18 mouse cellular contexts compared by ENCODE assay signal in genomic region chr5:132234471-132234870, GRCm38 (mm10).
A peak's percentile ranks its signal among the peaks of the same experiment; 100 is the strongest.
DNase-seq lines count a peak whose midpoint lies in the region; ATAC-seq and TF ChIP-seq lines count a peak whose summit lies in the region.
"Had no signal": no experiment of that assay in that cellular context is flagged by ENCODE, and none has a peak within 500 bp of the region (broad histone marks: within the 10 kb centered on the region; RNA-seq: fewer than 3 reads in every experiment).

No protein-coding gene starts in this region.

- no peak for ATAC-seq in hindbrain, postnatal 0 days
- no peak for ATAC-seq in hindbrain, embryonic 11.5 days (ENCODE audit: low FRiP score)
- ATAC-seq: forebrain, embryonic 14.5 days; forebrain, embryonic 16.5 days had no signal

- H3K4me1 ChIP-seq in hindbrain, postnatal 0 days (ENCODE audit: insufficient read depth, low read length) = peaks cover 5% of the 10 kb centered on the region; the same call in 1 of the 2 replicates
- peaks cover 2% of the 10 kb centered on the region; the same call in 1 of the 2 replicates for H3K4me1 ChIP-seq in hindbrain, embryonic 11.5 days (replicated peaks; ENCODE audit: control insufficient read depth, insufficient read depth, low read length)

- H3K9ac ChIP-seq in hindbrain, postnatal 0 days (replicated peaks; ENCODE audit: low read length) = no peak overlapping the region
- no peak overlapping the region for H3K9ac ChIP-seq in hindbrain, embryonic 11.5 days (ENCODE audit: low read depth, low read length)
- H3K9ac ChIP-seq: embryonic facial prominence, embryonic 13.5 days; embryonic facial prominence, embryonic 15.5 days; forebrain, embryonic 12.5 days had no signal

- H3K4me3 ChIP-seq in hindbrain, postnatal 0 days (ENCODE audit: low read length) = no peak overlapping the region
- H3K4me3 ChIP-seq in hindbrain, embryonic 11.5 days (ENCODE audit: low read depth, low read length) = no peak overlapping the region
- H3K4me3 ChIP-seq: embryonic facial prominence, embryonic 13.5 days; embryonic facial prominence, embryonic 15.5 days; erythroblast, embryonic 14.5 days; forebrain, embryonic 10.5 days; forebrain, embryonic 12.5 days had no signal

- no peak for TF ChIP-seq CTCF in hindbrain, postnatal 0 days (IDR thresholded peaks at IDR 0.05; ENCODE audit: low read depth)

- H3K27me3 ChIP-seq in hindbrain, postnatal 0 days (ENCODE audit: insufficient read depth, low read length) = no peaks in the 10 kb centered on the region
- no peaks in the 10 kb centered on the region for H3K27me3 ChIP-seq in hindbrain, embryonic 11.5 days (ENCODE audit: control insufficient read depth, insufficient read depth, low read length)
- H3K27me3 ChIP-seq: embryonic facial prominence, embryonic 13.5 days; embryonic facial prominence, embryonic 15.5 days had no signal

- no peak overlapping the region for H3K4me2 ChIP-seq in hindbrain, postnatal 0 days (ENCODE audit: low read depth, low read length)
- no peak overlapping the region for H3K4me2 ChIP-seq in hindbrain, embryonic 11.5 days (replicated peaks; ENCODE audit: low read depth, low read length)
- H3K4me2 ChIP-seq: embryonic facial prominence, embryonic 13.5 days; embryonic facial prominence, embryonic 15.5 days; forebrain, embryonic 12.5 days had no signal

- no peaks in the 10 kb centered on the region for H3K9me3 ChIP-seq in hindbrain, postnatal 0 days (ENCODE audit: low read length)
- no peaks in the 10 kb centered on the region for H3K9me3 ChIP-seq in hindbrain, embryonic 11.5 days (ENCODE audit: control insufficient read depth, low read length)
- H3K9me3 ChIP-seq: embryonic facial prominence, embryonic 13.5 days; embryonic facial prominence, embryonic 15.5 days; forebrain, embryonic 10.5 days; forebrain, embryonic 12.5 days had no signal

- no peaks in the 10 kb centered on the region for H3K36me3 ChIP-seq in hindbrain, postnatal 0 days (ENCODE audit: insufficient read depth, low read length)
- H3K36me3 ChIP-seq in hindbrain, embryonic 11.5 days (ENCODE audit: control insufficient read depth, insufficient read depth, low read length) = no peaks in the 10 kb centered on the region
- H3K36me3 ChIP-seq: embryonic facial prominence, embryonic 13.5 days; embryonic facial prominence, embryonic 15.5 days; forebrain, embryonic 10.5 days; forebrain, embryonic 12.5 days had no signal

- H3K27ac ChIP-seq in hindbrain, postnatal 0 days = no peak overlapping the region
- H3K27ac ChIP-seq in hindbrain, embryonic 11.5 days (ENCODE audit: low read depth, low read length) = no peak overlapping the region
- H3K27ac ChIP-seq: embryonic facial prominence, embryonic 13.5 days; embryonic facial prominence, embryonic 15.5 days; forebrain, embryonic 10.5 days; forebrain, embryonic 12.5 days had no signal

- 45% methylated on average over 7 of the region's 7 CpGs for WGBS in hindbrain, postnatal 0 days
- 84% methylated on average over 7 of the region's 7 CpGs for WGBS in hindbrain, embryonic 11.5 days

- DNase-seq in cerebellum, postnatal 14 days = peak; percentile 45 to 50
- no peak for DNase-seq in cerebellum, postnatal 4 days (ENCODE audit: low spot score in 2 of 2)
- peak; percentile 23 for DNase-seq in hindbrain, postnatal 0 days (ENCODE audit: low spot score)
- no peak for DNase-seq in hindbrain, embryonic 11.5 days (ENCODE audit: low spot score)
- DNase-seq: adrenal gland, adult 2 months; adrenal gland, postnatal 10 days; adrenal gland, postnatal 25 days; cerebellum, adult 11-12 months; cerebellum, adult 2 months; cerebellum, adult 9-10 months; embryo, embryonic 11 days had no signal

Comparison
In these comparisons a context has a peak if more than half of its experiments do, and no peak if none do; other contexts are left out.
1. DNase-seq: peak in cerebellum, postnatal 14 days (2 of 2) and hindbrain, postnatal 0 days (single experiment); none in cerebellum, postnatal 4 days (0 of 2) and hindbrain, embryonic 11.5 days (single experiment).